Mouse (Mus musculus): ENCODE measurements around the gene Gstp2. TPM values are rescaled to one million over a fixed set of nuclear protein-coding genes. Genes with fewer than 3 reads are reported as not detected.

Gene Gstp2
- polyA plus RNA-seq, 1 experiment from 2014 or later: 1.2 TPM

- no peak overlapping the region for H3K4me3 ChIP-seq
- H3K4me2 ChIP-seq: no peak overlapping the region
- H3K27ac ChIP-seq: no peak overlapping the region
- ATAC-seq (ENCODE audit: insufficient number of reproducible peaks, insufficient read depth, low FRiP score, low TSS enrichment, low read depth): no peak
- H3K4me1 ChIP-seq: peaks cover 20% of the 10 kb centered on the region
- WGBS: 79% methylated on average over 12 of the region's 12 CpGs
- 0 out of 2 replicates have a peak overlapping the region, but pooled peaks have one; percentile 16 for H3K9ac ChIP-seq
- H3K27me3 ChIP-seq: no peaks in the 10 kb centered on the region
- peaks cover 42% of the 10 kb centered on the region for H3K36me3 ChIP-seq
- H3K9me3 ChIP-seq: no peaks in the 10 kb centered on the region
Measured at GRCm38 (mm10) chr19:4003641-4004040, 42.2 kb downstream of the Gstp2 start.

- peaks cover 20% of the 10 kb centered on the region for H3K4me1 ChIP-seq
- WGBS: 67% methylated on average over 1 of the region's 1 CpGs
- no peak for ATAC-seq (ENCODE audit: insufficient number of reproducible peaks, insufficient read depth, low FRiP score, low TSS enrichment, low read depth)
- H3K27me3 ChIP-seq: no peaks in the 10 kb centered on the region
- no peak within 1 kb of the TSS for H3K4me2 ChIP-seq
- H3K9ac ChIP-seq: 0 out of 2 replicates have a peak within 1 kb of the TSS, but pooled peaks have one; percentile 16
- peaks cover 37% of the 10 kb centered on the region for H3K36me3 ChIP-seq
- no peaks in the 10 kb centered on the region for H3K9me3 ChIP-seq
- no peak within 1 kb of the TSS for H3K27ac ChIP-seq
- no peak within 1 kb of the TSS for H3K4me3 ChIP-seq
Measured at GRCm38 (mm10) chr19:4003112-4003511, 42.7 kb downstream of the Gstp2 start, which contains the start of gene Doc2g. Gene Doc2g, plus strand, starts transcription at chr19:4003313.

- Histone ChIP-seq H3K27me3 (no peaks in the 10 kb centered on the region), H3K9ac (peak overlapping the region; percentile 95), H3K4me1 (peaks cover 20% of the 10 kb centered on the region), H3K9me3 (no peaks in the 10 kb centered on the region), H3K4me3 (no peak overlapping the region), H3K4me2 (peak overlapping the region; percentile 87), H3K27ac (no peak overlapping the region), H3K36me3 (peaks cover 23% of the 10 kb centered on the region)
- ATAC-seq (ENCODE audit: insufficient number of reproducible peaks, insufficient read depth, low FRiP score, low TSS enrichment, low read depth): no peak
- WGBS: 87% methylated on average over 5 of the region's 5 CpGs
Measured at GRCm38 (mm10) chr19:4001752-4002151, 44.1 kb downstream of the Gstp2 start.

- no peaks in the 10 kb centered on the region for H3K27me3 ChIP-seq
- H3K27ac ChIP-seq: peak overlapping the region; percentile 94
- no peaks in the 10 kb centered on the region for H3K9me3 ChIP-seq
- H3K4me2 ChIP-seq: peak overlapping the region; percentile 87
- peak overlapping the region; percentile 76 for H3K4me3 ChIP-seq
- 13% methylated on average over 17 of the region's 17 CpGs for WGBS
- peak overlapping the region; percentile 95 for H3K9ac ChIP-seq
- H3K4me1 ChIP-seq: peaks cover 20% of the 10 kb centered on the region
- no peak for ATAC-seq (ENCODE audit: insufficient number of reproducible peaks, insufficient read depth, low FRiP score, low TSS enrichment, low read depth)
- peaks cover 16% of the 10 kb centered on the region for H3K36me3 ChIP-seq
Measured at GRCm38 (mm10) chr19:4000949-4001525, 44.8 kb downstream of the Gstp2 start.

- peak; percentile 86 for ATAC-seq (ENCODE audit: insufficient number of reproducible peaks, insufficient read depth, low FRiP score, low TSS enrichment, low read depth)
- WGBS: under 1% methylated on average over 64 of the region's 64 CpGs
- Histone ChIP-seq H3K9ac (peak within 1 kb of the TSS; percentile 95), H3K4me3 (peak within 1 kb of the TSS; percentile 76), H3K27me3 (no peaks in the 10 kb centered on the region), H3K4me2 (peak within 1 kb of the TSS; percentile 87), H3K9me3 (no peaks in the 10 kb centered on the region), H3K36me3 (peaks cover 11% of the 10 kb centered on the region), H3K27ac (peak within 1 kb of the TSS; percentile 94), H3K4me1 (peaks cover 22% of the 10 kb centered on the region)
Measured at GRCm38 (mm10) chr19:4000119-4000900, 45.5 kb downstream of the Gstp2 start, which contains the start of the genes Nudt8 and Gm49405. Gene Nudt8, plus strand, starts transcription at chr19:4000580. Gene Gm49405, plus strand, starts transcription at chr19:4000626.

- Histone ChIP-seq H3K4me3 (peak overlapping the region; percentile 76), H3K27me3 (no peaks in the 10 kb centered on the region), H3K4me2 (peak overlapping the region; percentile 87), H3K4me1 (peaks cover 22% of the 10 kb centered on the region), H3K9me3 (no peaks in the 10 kb centered on the region), H3K27ac (no peak overlapping the region), H3K9ac (peak overlapping the region; percentile 95), H3K36me3 (0 out of 2 replicates have a peak, but pooled peaks cover under 1% of the 10 kb centered on the region)
- ATAC-seq (ENCODE audit: insufficient number of reproducible peaks, insufficient read depth, low FRiP score, low TSS enrichment, low read depth): no peak
- 83% methylated on average over 9 of the region's 9 CpGs for WGBS
Measured at GRCm38 (mm10) chr19:3999121-3999730, 46.6 kb downstream of the Gstp2 start.

GRCm38 (mm10) chr19:3998335-3998734 is 47.5 kb downstream of the Gstp2 start:
- 76% methylated on average over 8 of the region's 8 CpGs for WGBS
- no peak for ATAC-seq (ENCODE audit: insufficient number of reproducible peaks, insufficient read depth, low FRiP score, low TSS enrichment, low read depth)
- Histone ChIP-seq H3K27me3 (no peaks in the 10 kb centered on the region), H3K4me3 (no peak overlapping the region), H3K9ac (no peak overlapping the region), H3K36me3 (no peaks in the 10 kb centered on the region), H3K4me1 (peaks cover 22% of the 10 kb centered on the region), H3K4me2 (no peak overlapping the region), H3K9me3 (no peaks in the 10 kb centered on the region), H3K27ac (no peak overlapping the region)

GRCm38 (mm10) chr19:3997231-3997630 is 48.6 kb downstream of the Gstp2 start:
- Histone ChIP-seq H3K4me3 (no peak overlapping the region), H3K27me3 (no peaks in the 10 kb centered on the region), H3K4me2 (no peak overlapping the region), H3K27ac (no peak overlapping the region), H3K36me3 (no peaks in the 10 kb centered on the region), H3K9ac (no peak overlapping the region), H3K9me3 (no peaks in the 10 kb centered on the region), H3K4me1 (peaks cover 22% of the 10 kb centered on the region)
- WGBS: 61% methylated on average over 8 of the region's 8 CpGs
- no peak for ATAC-seq (ENCODE audit: insufficient number of reproducible peaks, insufficient read depth, low FRiP score, low TSS enrichment, low read depth)

- Histone ChIP-seq H3K27me3 (no peaks in the 10 kb centered on the region), H3K27ac (no peak overlapping the region), H3K9me3 (no peaks in the 10 kb centered on the region), H3K4me2 (no peak overlapping the region), H3K9ac (no peak overlapping the region), H3K36me3 (no peaks in the 10 kb centered on the region), H3K4me1 (peaks cover 20% of the 10 kb centered on the region), H3K4me3 (no peak overlapping the region)
- no peak for ATAC-seq (ENCODE audit: insufficient number of reproducible peaks, insufficient read depth, low FRiP score, low TSS enrichment, low read depth)
- WGBS: 84% methylated on average over 8 of the region's 8 CpGs
Measured at GRCm38 (mm10) chr19:3996747-3997146, 49.1 kb downstream of the Gstp2 start.

GRCm38 (mm10) chr19:3996106-3996505 is 49.7 kb downstream of the Gstp2 start:
- no peak overlapping the region for H3K27ac ChIP-seq
- H3K4me3 ChIP-seq: no peak overlapping the region
- no peak for ATAC-seq (ENCODE audit: insufficient number of reproducible peaks, insufficient read depth, low FRiP score, low TSS enrichment, low read depth)
- 55% methylated on average over 7 of the region's 7 CpGs for WGBS
- no peak overlapping the region for H3K9ac ChIP-seq
- H3K4me1 ChIP-seq: peaks cover 14% of the 10 kb centered on the region
- H3K9me3 ChIP-seq: no peaks in the 10 kb centered on the region
- no peaks in the 10 kb centered on the region for H3K27me3 ChIP-seq
- H3K4me2 ChIP-seq: no peak overlapping the region
- H3K36me3 ChIP-seq: no peaks in the 10 kb centered on the region

- H3K4me1 ChIP-seq: peaks cover 10% of the 10 kb centered on the region
- H3K4me3 ChIP-seq: no peak overlapping the region
- ATAC-seq (ENCODE audit: insufficient number of reproducible peaks, insufficient read depth, low FRiP score, low TSS enrichment, low read depth): no peak
- no peaks in the 10 kb centered on the region for H3K27me3 ChIP-seq
- no peak overlapping the region for H3K4me2 ChIP-seq
- 81% methylated on average over 3 of the region's 3 CpGs for WGBS
- H3K27ac ChIP-seq: no peak overlapping the region
- no peaks in the 10 kb centered on the region for H3K9me3 ChIP-seq
- H3K36me3 ChIP-seq: no peaks in the 10 kb centered on the region
- H3K9ac ChIP-seq: no peak overlapping the region
Measured at GRCm38 (mm10) chr19:3995505-3995904, 50.3 kb downstream of the Gstp2 start.
